Mouse (Mus musculus): ENCODE data around the gene Npvf. TPM values are rescaled to one million over a fixed set of nuclear protein-coding genes. Genes with fewer than 3 reads are reported as not detected.

The Npvf gene
- polyA plus RNA-seq, 1 experiment from 2014 or later, result 0.29 TPM

DNA sequence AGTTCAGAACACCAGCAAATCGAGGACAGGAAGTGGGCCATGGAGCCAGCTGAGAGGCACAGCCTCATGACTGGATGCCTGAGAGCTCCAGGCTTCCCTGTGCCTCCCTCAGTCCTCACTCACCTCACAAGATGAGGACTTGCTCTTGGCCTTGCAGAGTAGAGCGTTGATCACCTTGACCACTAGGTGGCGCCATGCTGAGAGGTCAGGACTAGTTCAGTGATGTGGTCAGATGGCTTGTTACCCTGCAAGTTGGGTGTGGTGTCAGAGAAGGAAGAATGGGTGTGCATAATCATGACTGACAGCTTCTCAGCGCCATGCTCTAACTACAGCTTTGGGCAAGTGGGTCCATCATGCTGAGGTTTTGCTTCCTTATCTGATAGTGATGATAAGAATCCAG is 52.6 kb downstream of the Npvf start:
- Histone ChIP-seq H3K4me1 (ENCODE audit: control insufficient read depth, insufficient read depth, low read length) (no peaks in the 10 kb centered on the region), H3K9ac (ENCODE audit: low read depth, low read length) (no peak overlapping the region), H3K27me3 (replicated peaks; ENCODE audit: control insufficient read depth, insufficient read depth, low read length) (no peaks in the 10 kb centered on the region), H3K9me3 (ENCODE audit: control insufficient read depth, low read length) (no peaks in the 10 kb centered on the region), H3K4me3 (ENCODE audit: low read depth, low read length) (no peak overlapping the region), H3K36me3 (ENCODE audit: control insufficient read depth, insufficient read depth, low read length) (no peaks in the 10 kb centered on the region), H3K4me2 (ENCODE audit: low read depth, low read length) (no peak overlapping the region), H3K27ac (replicated peaks; ENCODE audit: low read depth, low read length) (no peak overlapping the region)
- DNase-seq (ENCODE audit: low spot score) (no peak), ATAC-seq (ENCODE audit: low read depth) (no peak)
- WGBS, result 34% methylated on average over 4 of the region's 4 CpGs

Other genes with a start within 250 kb of the Npvf start
- 9.7 and 10.6 TPM in 2 replicates for gene Osbpl3, start 198.2 kb downstream of the Npvf start, polyA plus RNA-seq (2014; fragmentation: Nextera tagmentation; extraction: Ambion mirVana)
- 58.1 and 70.1 TPM in 2 replicates for gene Cycs, start 87.9 kb downstream of the Npvf start, polyA plus RNA-seq (2014; fragmentation: Nextera tagmentation; extraction: Ambion mirVana)
- gene 4921507P07Rik, start 57.8 kb downstream of the Npvf start, polyA plus RNA-seq (2014; fragmentation: Nextera tagmentation; extraction: Ambion mirVana), result 0.65 and 0.96 TPM in 2 replicates

All from embryonic facial prominence, embryonic 14.5 days (tissue).